Mouse (Mus musculus) heart, postnatal 4 days (tissue): ENCODE results near the gene Actr5. TPM values are rescaled to one million over a fixed set of nuclear protein-coding genes. Genes with fewer than 3 reads are reported as not detected.

Experiments used
- microRNA-seq, 2 experiments: library from miRNA; unstranded; fragments of <30 nt; microRNA quantifications; one replicate each; pipeline ENCODE4 v1.2.0; 2021 to 2022
- total RNA-seq, 2 experiments: library from RNA; stranded (reverse); gene quantifications; 2 replicates each; pipeline ENCODE4 v1.2.3; 2021

The Actr5 gene
- total RNA-seq, 2 experiments from 2014 or later: 9.0 to 9.4 TPM

Small RNA genes lying within 50 kb of the gene (microRNA-seq; reads per million reads assigned to microRNA genes)
- 4.8 to 5.5 reads per million in 2 experiments for gene Mir3474

Other genes starting within 250 kb of the Actr5 start
- gene Snhg11, start 249.2 kb upstream of the Actr5 start, total RNA-seq: under 1 TPM; 0.05 to 0.52 TPM
- gene Ralgapb, start 215.0 kb upstream of the Actr5 start, total RNA-seq: 10 to 100 TPM; 29.2 to 32.9 TPM
- gene Adig, start 122.3 kb upstream of the Actr5 start, total RNA-seq: 1 to 10 TPM in 1 of 2 experiments, under 1 TPM in 1; 0.61 to 1.1 TPM
- gene Arhgap40, start 112.1 kb upstream of the Actr5 start, total RNA-seq: not detected
- not detected for gene Slc32a1, start 14.1 kb upstream of the Actr5 start, total RNA-seq
- 10 to 100 TPM; 13.8 to 14.2 TPM for gene Ppp1r16b, start 40.5 kb downstream of the Actr5 start, total RNA-seq
- gene Fam83d, start 143.2 kb downstream of the Actr5 start, total RNA-seq: 10 to 100 TPM; 29.9 to 33.7 TPM
- 10 to 100 TPM; 33.2 to 33.3 TPM for gene Dhx35, start 169.9 kb downstream of the Actr5 start, total RNA-seq